Mouse (Mus musculus) CD4-positive helper T cell, adult 2 months (primary cell): ENCODE data around the gene Hoxb7.

Experiments
- DNase-seq: peaks from one replicate; pipeline ENCODE4 v3.0.0-alpha.2; 2012; ENCODE audit warnings: low read depth, missing footprints, low spot score

The Hoxb7 gene

DNA sequence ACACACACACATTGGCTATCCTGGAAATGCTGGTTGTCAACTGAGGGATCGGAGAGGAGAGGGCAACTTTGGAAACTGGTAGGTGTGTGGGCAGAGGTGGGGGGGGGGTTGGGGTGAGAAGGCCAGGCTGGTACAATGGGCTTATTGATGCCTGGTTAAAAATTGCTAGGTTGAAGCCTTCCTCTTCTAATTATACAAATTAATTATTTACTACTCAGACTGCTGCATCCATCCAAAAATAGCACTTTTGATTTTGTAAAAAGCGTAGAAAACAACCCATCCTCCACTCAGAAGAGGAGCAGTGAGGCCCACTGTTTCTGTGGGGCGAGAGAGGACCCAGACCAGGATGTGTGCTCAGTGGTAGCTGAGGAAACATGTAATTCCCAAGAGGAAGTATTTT, 48.6 kb downstream of the Hoxb7 start:
- DNase-seq = no peak

GRCm38 (mm10) chr11:96336597-96336996, 50.2 kb downstream of the Hoxb7 start:
- DNase-seq = no peak

DNA sequence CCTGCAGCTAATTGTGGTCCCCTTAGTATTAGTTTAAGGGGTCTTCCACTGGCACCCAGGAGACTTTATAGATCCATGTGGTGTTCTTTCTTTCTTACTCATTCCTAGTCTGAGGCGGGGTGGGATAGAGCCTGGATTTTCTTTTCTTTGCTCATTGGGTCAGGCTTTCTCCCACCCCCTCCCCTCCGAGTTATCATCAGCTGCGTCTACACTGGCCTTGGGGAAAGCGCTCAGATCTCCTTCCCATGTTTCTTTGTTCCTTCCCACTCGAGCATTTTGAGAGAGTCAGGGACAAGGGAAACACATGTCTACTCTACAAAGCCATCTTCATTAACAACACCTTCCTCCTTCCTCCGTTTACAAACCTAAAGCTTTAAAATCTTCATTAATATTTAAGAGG, 50.6 kb downstream of the Hoxb7 start:
- no peak for DNase-seq

DNA sequence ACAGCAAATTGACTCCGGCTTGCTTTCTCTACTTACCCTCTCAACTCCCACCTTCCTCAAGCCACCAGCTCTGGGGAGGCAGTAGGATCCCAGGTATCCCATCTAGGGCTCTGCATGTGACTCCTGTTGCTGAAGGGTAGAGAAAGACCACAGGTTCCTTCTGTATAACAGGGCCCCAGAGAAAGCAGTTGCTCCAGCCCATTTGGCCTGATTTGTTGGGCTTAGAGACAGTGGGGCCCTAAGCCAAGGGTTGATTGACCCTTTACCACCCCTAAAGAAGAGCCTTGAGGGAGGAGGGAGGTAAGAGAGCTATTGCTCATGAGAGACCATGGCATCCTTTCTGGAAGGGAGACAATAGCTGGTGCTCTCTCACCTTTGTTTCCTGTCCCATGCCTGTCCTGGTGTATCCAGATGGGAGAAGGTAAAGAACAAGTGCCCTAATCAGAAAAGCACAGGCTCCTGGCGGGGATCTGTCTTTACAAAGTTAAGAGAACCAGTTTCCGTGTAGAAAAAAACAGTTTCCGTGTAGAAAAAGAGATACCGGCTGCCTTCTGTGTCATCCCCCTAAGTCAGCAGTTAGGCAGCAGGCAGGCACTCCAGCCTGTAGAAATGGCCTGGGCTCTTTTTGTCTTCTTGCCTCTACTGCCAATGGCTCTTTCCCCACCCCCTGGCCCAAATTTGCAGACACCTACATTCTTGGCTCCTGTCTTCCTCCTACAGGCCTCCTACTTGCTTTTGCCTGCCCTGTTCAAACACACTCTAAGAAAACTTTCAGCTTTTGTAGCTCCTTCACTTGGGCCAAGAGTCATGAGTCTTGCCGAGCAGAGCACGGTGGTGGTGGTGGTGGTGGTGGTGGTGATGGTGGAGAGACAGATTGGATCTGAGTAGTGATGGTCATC, 52.8 kb downstream of the Hoxb7 start:
- no peak for DNase-seq
